Mouse (Mus musculus): ENCODE results near the gene Kcnh2. TPM values are rescaled to one million over a fixed set of nuclear protein-coding genes. Genes with fewer than 3 reads are reported as not detected.

Kcnh2 gene
- polyA plus RNA-seq, 1 experiment from 2014 or later = 21.0 TPM

DNA sequence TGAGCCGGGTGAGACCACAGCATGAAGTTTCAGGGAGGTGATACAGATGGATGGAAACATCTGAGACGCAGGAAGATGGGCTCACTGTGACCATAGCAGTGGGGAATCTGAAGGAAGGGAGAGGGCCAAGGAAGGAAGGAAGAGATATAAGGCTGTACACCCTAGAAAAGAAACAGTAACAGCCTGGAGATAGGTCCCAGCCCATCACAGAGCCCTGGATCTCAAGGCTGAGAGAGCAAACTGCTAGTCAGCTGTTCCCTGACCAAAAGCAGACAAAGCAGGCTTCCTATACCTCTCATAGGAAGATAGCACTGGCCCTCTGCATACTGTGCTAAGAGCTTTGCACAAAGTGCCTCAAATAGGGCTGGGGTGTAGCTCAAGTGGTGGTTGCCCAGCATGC lies 27.3 kb upstream of the Kcnh2 start:
- 73% methylated on average over 2 of the region's 2 CpGs for WGBS
- H3K4me2 ChIP-seq = no peak overlapping the region

DNA sequence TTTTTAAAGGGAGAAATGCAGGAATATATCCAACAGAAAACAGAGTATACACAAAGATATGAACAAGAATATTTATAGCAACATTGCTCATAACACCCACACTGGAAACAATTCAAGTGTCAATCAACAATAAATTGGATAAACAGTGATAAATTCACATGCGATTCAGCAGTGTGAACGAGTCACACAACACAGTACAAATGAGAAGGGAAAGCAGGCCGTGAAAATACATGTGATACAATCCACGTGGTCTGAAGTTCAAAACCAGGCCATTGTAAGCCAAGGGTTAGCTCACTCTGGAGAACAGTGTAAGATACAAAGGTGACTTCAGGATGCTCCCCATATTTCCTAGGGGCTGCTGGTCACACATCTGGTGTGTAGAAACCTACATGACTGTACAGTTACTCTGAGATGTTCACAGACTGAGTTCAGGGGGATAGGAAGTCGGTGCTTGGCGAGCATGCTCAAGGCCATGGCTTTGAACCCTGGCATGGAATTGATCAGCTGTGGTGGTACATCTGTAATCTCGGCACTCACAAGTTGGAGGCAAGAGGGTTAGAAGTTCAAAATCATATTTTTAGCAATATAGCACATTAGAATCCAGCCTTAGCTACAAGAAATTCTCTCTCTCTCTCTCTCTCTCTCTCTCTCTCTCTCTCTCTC lies 23.4 kb upstream of the Kcnh2 start:
- ATAC-seq (replicated peaks; ENCODE audit: insufficient number of reproducible peaks, insufficient read depth, low FRiP score, low read depth) = no peak
- H3K4me2 ChIP-seq = no peak overlapping the region
- 41% methylated on average over 7 of the region's 7 CpGs for WGBS
- H3K4me1 ChIP-seq (replicated peaks) = peaks cover 22% of the 10 kb centered on the region
- no peaks in the 10 kb centered on the region for H3K27me3 ChIP-seq
- H3K4me3 ChIP-seq = no peak overlapping the region
- no peaks in the 10 kb centered on the region for H3K9me3 ChIP-seq (replicated peaks)
- no peak overlapping the region for H3K9ac ChIP-seq
- no peaks in the 10 kb centered on the region for H3K36me3 ChIP-seq
- H3K27ac ChIP-seq = peak overlapping the region; percentile 5; the same call in 1 of the 2 replicates

More for the DNA sequence above, 27.3 kb upstream of the Kcnh2 start:
- H3K9me3 ChIP-seq (replicated peaks) = no peaks in the 10 kb centered on the region
- H3K4me1 ChIP-seq (replicated peaks) = peaks cover 32% of the 10 kb centered on the region
- no peak overlapping the region for H3K4me3 ChIP-seq
- no peaks in the 10 kb centered on the region for H3K36me3 ChIP-seq
- no peaks in the 10 kb centered on the region for H3K27me3 ChIP-seq
- no peak overlapping the region for H3K9ac ChIP-seq
- H3K27ac ChIP-seq = no peak overlapping the region
- ATAC-seq (replicated peaks; ENCODE audit: insufficient number of reproducible peaks, insufficient read depth, low FRiP score, low read depth) = no peak

DNA sequence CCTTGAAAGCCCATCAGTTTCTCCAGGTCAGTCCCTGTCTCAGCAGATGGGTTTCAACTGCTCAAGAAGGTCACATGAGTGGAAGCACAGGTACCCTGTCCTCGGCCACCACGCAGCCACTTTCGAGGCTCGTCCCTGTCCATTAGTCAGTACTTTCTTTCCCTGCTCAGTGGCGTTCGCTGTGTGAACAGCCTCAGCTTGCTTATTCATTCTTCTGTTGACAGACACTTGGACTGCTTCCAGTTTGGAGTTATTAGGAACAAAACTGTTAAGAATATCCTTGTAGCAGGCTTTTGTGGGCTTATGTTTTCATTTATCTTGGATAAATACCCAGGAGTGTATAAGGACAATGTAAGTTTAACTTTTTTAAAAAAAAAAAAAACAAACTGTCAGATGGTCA lies 22.8 kb upstream of the Kcnh2 start:
- Histone ChIP-seq H3K4me2 (no peak overlapping the region), H3K9me3 (replicated peaks) (no peaks in the 10 kb centered on the region), H3K4me1 (replicated peaks) (peaks cover 16% of the 10 kb centered on the region), H3K9ac (no peak overlapping the region), H3K4me3 (no peak overlapping the region), H3K36me3 (no peaks in the 10 kb centered on the region), H3K27ac (peak overlapping the region; percentile 63), H3K27me3 (no peaks in the 10 kb centered on the region)
- WGBS = 22% methylated on average over 6 of the region's 6 CpGs
- 0 out of 2 replicates have a peak, but pooled peaks have one; percentile 8 for ATAC-seq (replicated peaks; ENCODE audit: insufficient number of reproducible peaks, insufficient read depth, low FRiP score, low read depth)

DNA sequence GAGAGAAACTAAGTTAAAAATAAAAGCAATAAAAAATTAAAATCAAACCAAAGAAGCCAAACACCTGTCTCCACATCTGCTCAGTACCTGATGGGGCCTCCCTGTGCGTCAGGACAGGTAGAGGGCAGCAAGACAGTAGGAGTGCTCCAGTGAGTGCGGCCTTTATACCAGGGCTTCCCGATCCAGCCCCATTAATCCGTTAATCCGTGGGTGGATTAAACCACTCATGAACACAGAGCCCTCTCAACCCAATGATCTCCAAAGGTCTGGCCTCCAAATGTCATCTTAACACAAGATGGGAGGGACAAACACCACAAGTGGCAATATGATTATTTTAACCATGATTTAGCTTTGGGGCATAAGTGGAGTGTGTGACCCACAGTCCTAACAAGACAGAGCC lies 22.4 kb upstream of the Kcnh2 start:
- H3K4me3 ChIP-seq = no peak overlapping the region
- no peaks in the 10 kb centered on the region for H3K36me3 ChIP-seq
- no peaks in the 10 kb centered on the region for H3K27me3 ChIP-seq
- 77% methylated on average over 5 of the region's 5 CpGs for WGBS
- H3K4me1 ChIP-seq (replicated peaks) = peaks cover 16% of the 10 kb centered on the region
- no peak overlapping the region for H3K9ac ChIP-seq
- no peak overlapping the region for H3K4me2 ChIP-seq
- peak overlapping the region; percentile 63 for H3K27ac ChIP-seq
- ATAC-seq (replicated peaks; ENCODE audit: insufficient number of reproducible peaks, insufficient read depth, low FRiP score, low read depth) = no peak
- no peaks in the 10 kb centered on the region for H3K9me3 ChIP-seq (replicated peaks)

DNA sequence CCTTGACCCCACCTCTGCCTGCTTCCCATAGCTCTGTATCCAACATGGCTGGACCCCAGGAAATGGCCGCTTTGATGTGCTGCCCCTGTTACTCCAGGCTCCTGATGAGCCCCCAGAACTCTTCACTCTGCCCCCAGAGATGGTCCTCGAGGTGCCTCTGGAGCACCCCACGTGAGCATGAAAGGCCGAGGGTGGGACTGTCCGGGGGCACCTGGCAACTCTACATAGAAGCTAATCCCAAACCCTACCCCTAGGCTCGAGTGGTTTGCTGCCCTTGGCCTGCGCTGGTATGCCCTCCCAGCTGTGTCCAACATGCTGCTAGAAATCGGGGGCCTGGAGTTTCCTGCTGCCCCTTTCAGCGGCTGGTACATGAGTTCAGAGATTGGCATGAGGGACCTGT lies 18.4 kb upstream of the Kcnh2 start:
- ATAC-seq (replicated peaks; ENCODE audit: insufficient number of reproducible peaks, insufficient read depth, low FRiP score, low read depth) = no peak
- peaks cover 20% of the 10 kb centered on the region for H3K4me1 ChIP-seq (replicated peaks)
- 84% methylated on average over 9 of the region's 9 CpGs for WGBS

DNA sequence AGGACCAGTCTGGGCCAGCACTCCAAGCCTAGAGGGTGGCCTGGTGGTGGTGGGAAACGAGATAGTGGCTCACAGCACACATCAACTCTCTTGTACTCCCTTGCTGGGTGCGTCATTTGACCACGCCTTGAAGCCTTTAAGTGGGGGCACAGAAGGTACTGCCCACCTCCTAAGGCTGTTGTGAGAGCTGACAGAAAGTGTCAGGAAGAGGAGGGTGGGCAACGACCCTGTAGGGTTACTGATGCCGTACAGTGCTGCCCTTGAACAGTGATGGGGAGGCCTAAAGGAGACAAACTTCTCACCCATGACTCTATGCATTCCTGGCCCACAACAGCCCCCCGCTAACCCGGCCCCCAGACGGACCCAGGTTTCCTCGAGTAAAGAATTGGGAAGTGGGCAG lies 15.0 kb upstream of the Kcnh2 start:
- Histone ChIP-seq H3K4me2 (peak overlapping the region; percentile 49), H3K9me3 (replicated peaks) (no peaks in the 10 kb centered on the region), H3K4me3 (peak overlapping the region; percentile 48; the same call in 1 of the 2 replicates), H3K4me1 (replicated peaks) (peaks cover 9% of the 10 kb centered on the region), H3K9ac (no peak overlapping the region), H3K27me3 (no peaks in the 10 kb centered on the region), H3K27ac (no peak overlapping the region), H3K36me3 (no peaks in the 10 kb centered on the region)
- WGBS = 70% methylated on average over 9 of the region's 9 CpGs
- ATAC-seq (replicated peaks; ENCODE audit: insufficient number of reproducible peaks, insufficient read depth, low FRiP score, low read depth) = no peak

More for the DNA sequence above, 18.4 kb upstream of the Kcnh2 start:
- Histone ChIP-seq H3K9me3 (replicated peaks) (no peaks in the 10 kb centered on the region), H3K36me3 (no peaks in the 10 kb centered on the region), H3K27ac (no peak overlapping the region), H3K9ac (no peak overlapping the region), H3K4me3 (no peak overlapping the region), H3K27me3 (no peaks in the 10 kb centered on the region), H3K4me2 (no peak overlapping the region)

DNA sequence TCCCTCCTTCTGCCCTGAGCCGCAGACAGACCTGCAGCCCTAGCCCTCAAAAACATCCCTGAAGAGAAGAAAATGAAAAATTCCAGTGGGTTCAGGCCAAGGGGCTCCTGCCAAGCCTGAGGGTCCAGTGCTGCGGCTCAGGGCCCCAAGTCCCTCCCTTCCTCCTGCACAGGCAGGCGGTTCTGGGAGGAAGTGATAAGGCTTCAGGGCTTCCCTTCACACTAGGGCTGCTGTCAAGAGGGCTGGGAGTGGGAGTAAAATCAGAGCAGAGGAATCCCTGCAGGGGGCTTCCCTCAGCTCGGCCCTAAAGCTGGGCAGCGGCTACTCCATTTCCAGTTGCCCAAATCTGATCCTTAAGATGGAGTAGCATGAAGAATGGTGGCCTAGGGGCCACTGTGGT lies 14.1 kb upstream of the Kcnh2 start:
- no peaks in the 10 kb centered on the region for H3K27me3 ChIP-seq
- H3K9ac ChIP-seq = peak overlapping the region; percentile 52
- H3K36me3 ChIP-seq = no peaks in the 10 kb centered on the region
- peak overlapping the region; percentile 79 for H3K27ac ChIP-seq
- H3K9me3 ChIP-seq (replicated peaks) = no peaks in the 10 kb centered on the region
- peak overlapping the region; percentile 49 for H3K4me2 ChIP-seq
- H3K4me3 ChIP-seq = peak overlapping the region; percentile 48
- ATAC-seq (replicated peaks; ENCODE audit: insufficient number of reproducible peaks, insufficient read depth, low FRiP score, low read depth) = peak; percentile 47; the same call in 1 of the 2 replicates
- peaks cover 11% of the 10 kb centered on the region for H3K4me1 ChIP-seq (replicated peaks)
- WGBS = 12% methylated on average over 5 of the region's 5 CpGs

DNA sequence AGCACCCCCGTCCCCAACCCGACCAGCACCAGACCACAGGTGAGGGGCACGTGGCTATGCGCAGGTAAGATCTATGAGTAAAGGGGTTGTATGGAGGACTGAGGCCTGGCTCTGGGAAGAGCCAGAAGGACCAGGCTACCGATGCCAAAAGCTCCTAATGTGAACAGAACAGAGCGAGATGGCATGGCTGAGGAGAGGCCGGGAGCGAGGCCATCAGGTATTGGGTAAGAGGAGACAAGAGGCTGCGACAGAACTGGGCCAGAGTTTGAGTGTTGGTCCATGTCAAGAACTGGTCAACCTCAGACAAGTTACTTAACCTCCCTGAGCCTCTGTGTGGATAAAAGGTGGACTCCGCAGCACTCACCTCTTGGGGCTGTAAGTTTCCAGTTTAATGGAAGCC lies 13.6 kb upstream of the Kcnh2 start:
- WGBS = 72% methylated on average over 10 of the region's 10 CpGs
- H3K4me3 ChIP-seq = peak overlapping the region; percentile 48
- ATAC-seq (replicated peaks; ENCODE audit: insufficient number of reproducible peaks, insufficient read depth, low FRiP score, low read depth) = no peak
- peaks cover 15% of the 10 kb centered on the region for H3K4me1 ChIP-seq (replicated peaks)
- H3K4me2 ChIP-seq = peak overlapping the region; percentile 49
- H3K27me3 ChIP-seq = no peaks in the 10 kb centered on the region
- no peaks in the 10 kb centered on the region for H3K36me3 ChIP-seq
- H3K27ac ChIP-seq = peak overlapping the region; percentile 79
- H3K9ac ChIP-seq = peak overlapping the region; percentile 52
- H3K9me3 ChIP-seq (replicated peaks) = no peaks in the 10 kb centered on the region

DNA sequence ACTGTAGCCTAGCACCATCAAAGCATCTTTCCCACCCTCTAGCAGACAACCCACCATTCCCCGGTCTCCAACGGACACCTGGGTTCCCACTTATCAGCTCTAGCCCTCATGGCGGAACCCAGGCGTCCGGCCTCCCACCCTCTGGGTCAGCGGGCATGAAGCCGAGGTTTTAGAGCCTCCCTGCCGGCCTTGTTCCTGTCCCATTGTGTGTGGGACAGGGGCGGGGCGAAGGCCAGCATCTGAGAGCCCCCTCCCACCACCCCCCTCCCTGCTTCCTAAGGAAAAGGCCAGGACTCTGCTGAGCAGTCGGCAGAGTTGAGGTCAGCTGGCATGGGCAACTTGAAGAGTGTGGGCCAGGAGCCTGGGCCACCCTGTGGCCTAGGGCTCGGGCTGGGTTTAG lies 13.1 kb upstream of the Kcnh2 start, which contains the start of gene Nos3:
TSS of gene Nos3 (plus strand) at position 303 of the 400 bp plus-strand sequence.
- H3K27ac ChIP-seq = peak within 1 kb of the TSS; percentile 79
- H3K9me3 ChIP-seq (replicated peaks) = no peaks in the 10 kb centered on the region
- H3K4me1 ChIP-seq (replicated peaks) = peaks cover 15% of the 10 kb centered on the region
- no peaks in the 10 kb centered on the region for H3K36me3 ChIP-seq
- H3K9ac ChIP-seq = peak within 1 kb of the TSS; percentile 52
- peak; percentile 61 for ATAC-seq (replicated peaks; ENCODE audit: insufficient number of reproducible peaks, insufficient read depth, low FRiP score, low read depth)
- no peaks in the 10 kb centered on the region for H3K27me3 ChIP-seq
- WGBS = 66% methylated on average over 12 of the region's 12 CpGs
- H3K4me2 ChIP-seq = peak within 1 kb of the TSS; percentile 49
- H3K4me3 ChIP-seq = peak within 1 kb of the TSS; percentile 48

DNA sequence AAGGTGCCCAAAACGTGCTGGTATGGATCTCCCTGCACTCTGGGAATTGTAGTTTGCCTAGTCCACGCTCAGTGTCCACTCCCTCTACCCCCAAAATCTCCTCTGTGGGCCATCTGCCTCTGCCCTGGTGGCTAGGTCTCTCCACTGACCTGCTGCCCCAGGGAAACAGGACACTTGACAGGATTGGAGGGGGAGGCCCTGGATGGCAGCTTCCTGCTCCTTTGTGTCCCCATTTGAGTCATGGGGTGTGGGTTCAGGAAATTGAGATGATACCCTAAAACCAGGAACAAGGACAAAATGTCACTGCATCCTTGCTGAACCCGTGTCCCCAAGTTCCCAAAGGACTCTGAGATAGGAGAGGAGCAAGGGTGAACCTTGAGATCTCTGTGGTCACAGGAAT lies 12.7 kb upstream of the Kcnh2 start:
- Histone ChIP-seq H3K27me3 (no peaks in the 10 kb centered on the region; the same call in 1 of the 2 replicates), H3K9ac (no peak overlapping the region), H3K9me3 (replicated peaks) (no peaks in the 10 kb centered on the region), H3K4me2 (no peak overlapping the region), H3K4me1 (replicated peaks) (peaks cover 15% of the 10 kb centered on the region), H3K4me3 (no peak overlapping the region), H3K36me3 (no peaks in the 10 kb centered on the region), H3K27ac (peak overlapping the region; percentile 79)
- ATAC-seq (replicated peaks; ENCODE audit: insufficient number of reproducible peaks, insufficient read depth, low FRiP score, low read depth) = no peak
- 60% methylated on average over 3 of the region's 3 CpGs for WGBS

DNA sequence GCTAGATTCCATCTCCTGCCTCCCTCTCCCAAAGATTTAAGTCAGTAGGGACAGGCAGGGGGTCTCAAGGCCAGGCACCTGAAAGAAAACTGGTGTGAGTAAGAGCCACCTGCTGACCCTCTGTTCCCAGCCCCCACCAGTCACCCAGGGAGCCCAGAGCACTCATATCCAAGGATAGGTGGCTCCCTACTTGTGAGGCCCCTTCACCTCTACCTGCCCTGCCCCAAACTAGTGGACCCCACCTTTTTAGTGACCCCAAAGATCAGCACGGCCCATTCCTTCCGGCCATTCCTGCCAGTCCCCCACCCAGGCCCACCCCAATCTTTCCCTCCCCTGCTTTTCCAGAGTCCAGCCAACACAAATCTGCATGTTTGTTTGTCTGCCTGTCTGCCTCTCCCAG lies 12.1 kb upstream of the Kcnh2 start:
- H3K36me3 ChIP-seq = no peaks in the 10 kb centered on the region
- H3K4me3 ChIP-seq = no peak overlapping the region
- H3K27me3 ChIP-seq = no peaks in the 10 kb centered on the region; the same call in 1 of the 2 replicates
- no peak overlapping the region for H3K9ac ChIP-seq
- WGBS = 86% methylated on average over 2 of the region's 2 CpGs
- no peak for ATAC-seq (replicated peaks; ENCODE audit: insufficient number of reproducible peaks, insufficient read depth, low FRiP score, low read depth)
- no peaks in the 10 kb centered on the region for H3K9me3 ChIP-seq (replicated peaks)
- H3K4me2 ChIP-seq = no peak overlapping the region
- 0 out of 2 replicates have a peak overlapping the region, but pooled peaks have one; percentile 10 for H3K27ac ChIP-seq
- H3K4me1 ChIP-seq (replicated peaks) = peaks cover 15% of the 10 kb centered on the region
